Comparison of ENCODE assay signal across 31 mouse cellular contexts in the genomic region with DNA sequence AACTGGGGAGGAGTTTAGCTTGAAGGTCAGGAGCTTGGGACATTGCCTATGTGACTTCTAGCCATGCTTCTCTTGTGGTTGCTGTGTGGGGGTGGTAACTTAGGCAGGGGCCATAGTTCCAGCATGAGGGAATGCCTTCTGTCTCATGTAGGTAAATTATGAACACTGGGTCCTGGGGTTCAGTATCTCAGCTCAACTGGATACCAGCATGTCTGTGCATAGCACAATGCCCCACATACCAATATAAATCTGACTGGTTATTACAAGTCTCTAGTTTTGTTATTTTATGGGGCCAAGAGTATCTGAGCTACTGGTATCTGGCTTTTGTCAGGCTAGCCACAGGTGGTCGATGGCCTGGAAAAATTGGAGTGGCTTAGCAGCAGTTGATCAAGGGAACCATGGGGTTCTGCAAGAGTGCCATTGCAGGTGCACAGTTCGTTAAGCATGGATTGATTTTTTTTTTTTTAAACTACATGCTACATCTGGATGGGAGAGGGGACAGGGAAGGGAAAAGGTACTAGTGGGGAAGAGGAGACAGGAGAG. TPM values are rescaled to one million over a fixed set of nuclear protein-coding genes. Genes with fewer than 3 reads are reported as not detected.
A peak's percentile ranks its signal among the peaks of the same experiment; 100 is the strongest.
DNase-seq lines count a peak whose midpoint lies in the region; ATAC-seq and TF ChIP-seq lines count a peak whose summit lies in the region.
"Had no signal": no experiment of that assay in that cellular context is flagged by ENCODE, and none has a peak within 500 bp of the region (broad histone marks: within the 10 kb centered on the region; RNA-seq: fewer than 3 reads in every experiment).

No protein-coding gene starts in this region.

- H3K9me3 ChIP-seq in kidney, embryonic 15.5 days (replicated peaks), result no peaks in the 10 kb centered on the region
- H3K9me3 ChIP-seq: embryonic facial prominence, embryonic 13.5 days; forebrain, embryonic 12.5 days; forebrain, embryonic 15.5 days; G1E; heart, embryonic 15.5 days; hindbrain, embryonic 10.5 days; hindbrain, embryonic 13.5 days; intestine, embryonic 15.5 days had no signal

- H3K36me3 ChIP-seq in kidney, embryonic 15.5 days, result no peaks in the 10 kb centered on the region
- H3K36me3 ChIP-seq: embryonic facial prominence, embryonic 13.5 days; forebrain, embryonic 12.5 days; forebrain, embryonic 15.5 days; G1E; heart, embryonic 12.5 days; heart, embryonic 15.5 days; hindbrain, embryonic 10.5 days; hindbrain, embryonic 13.5 days; intestine, embryonic 15.5 days had no signal

- TF ChIP-seq POLR2A in cerebellum, adult 2 months (IDR thresholded peaks at IDR 0.05; ENCODE audit: borderline replicate concordance, insufficient read depth, low read length), result no peak

- peak; percentile 4 for DNase-seq in adrenal gland, postnatal 14 days
- no peak for DNase-seq in adrenal gland, adult (ENCODE audit: inconsistent age in 2 of 2, low spot score in 1 of 2)
- no peak for DNase-seq in kidney, adult 8-10 months
- peak; percentile 4 for DNase-seq in ES-CJ7 (ENCODE audit: low read depth, low spot score)
- DNase-seq in embryo, embryonic 10.5 days (ENCODE audit: low spot score), result peak; percentile 23
- no peak for DNase-seq in cerebellum, adult 2 months
- DNase-seq: adrenal gland, postnatal 10 days; cerebellum, adult 11 months; cerebellum, adult 8-10 months; cerebellum, postnatal 10 days; cerebellum, postnatal 36 days; gastrocnemius, postnatal 25 days; heart, adult 18-20 months; heart, postnatal 10 days; heart, postnatal 36 days had no signal

- H3K27me3 ChIP-seq in kidney, embryonic 15.5 days, result no peaks in the 10 kb centered on the region
- H3K27me3 ChIP-seq in cerebellum, adult 2 months (ENCODE audit: control insufficient read depth, insufficient read depth, low read length), result no peaks in the 10 kb centered on the region
- H3K27me3 ChIP-seq: embryonic facial prominence, embryonic 13.5 days; forebrain, embryonic 12.5 days; forebrain, embryonic 15.5 days; heart, embryonic 12.5 days; heart, embryonic 15.5 days; hindbrain, embryonic 13.5 days; intestine, embryonic 15.5 days; Patski had no signal

- TF ChIP-seq CTCF in cerebellum, adult 2 months (IDR thresholded peaks at IDR 0.05; ENCODE audit: borderline replicate concordance, insufficient read depth, low read depth, low read length), result no peak

- WGBS in kidney, embryonic 15.5 days, result 29% methylated on average over 2 of the region's 2 CpGs
- 40% methylated on average over 2 of the region's 2 CpGs for WGBS in cerebellum, adult 2 months

- H3K4me1 ChIP-seq in kidney, embryonic 15.5 days, result 0 out of 2 replicates have a peak, but pooled peaks cover 8% of the 10 kb centered on the region
- no peaks in the 10 kb centered on the region for H3K4me1 ChIP-seq in cerebellum, adult 2 months (ENCODE audit: control insufficient read depth, insufficient read depth, low read length)
- H3K4me1 ChIP-seq: embryonic facial prominence, embryonic 13.5 days; forebrain, embryonic 12.5 days; forebrain, embryonic 15.5 days; heart, embryonic 12.5 days; hindbrain, embryonic 13.5 days; intestine, embryonic 15.5 days had no signal

- H3K9ac ChIP-seq in kidney, embryonic 15.5 days, result no peak overlapping the region
- H3K9ac ChIP-seq: embryonic facial prominence, embryonic 13.5 days; forebrain, embryonic 12.5 days; forebrain, embryonic 15.5 days; heart, embryonic 12.5 days; heart, embryonic 15.5 days; hindbrain, embryonic 13.5 days; intestine, embryonic 15.5 days had no signal

- peak; percentile 54 for ATAC-seq in kidney, embryonic 15.5 days (replicated peaks; ENCODE audit: low FRiP score)
- no peak for ATAC-seq in megakaryocyte, adult 5-6 weeks (ENCODE audit: poor library complexity, severe bottlenecking)
- ATAC-seq: activated CD4-positive, CD25-positive, alpha-beta regulatory T cell, adult 4 months; forebrain, embryonic 15.5 days; hindbrain, embryonic 16.5 days; intestine, embryonic 15.5 days; Patski had no signal

- H3K27ac ChIP-seq in kidney, embryonic 15.5 days, result no peak overlapping the region
- no peak overlapping the region for H3K27ac ChIP-seq in cerebellum, adult 2 months (ENCODE audit: insufficient read depth, low read length)
- H3K27ac ChIP-seq: embryonic facial prominence, embryonic 13.5 days; forebrain, embryonic 12.5 days; forebrain, embryonic 15.5 days; heart, embryonic 15.5 days; hindbrain, embryonic 10.5 days; hindbrain, embryonic 13.5 days; intestine, embryonic 15.5 days had no signal

- H3K4me3 ChIP-seq in kidney, embryonic 15.5 days (replicated peaks), result no peak overlapping the region
- no peak overlapping the region for H3K4me3 ChIP-seq in cerebellum, adult 2 months (replicated peaks; ENCODE audit: insufficient read depth, low read depth, low read length)
- H3K4me3 ChIP-seq: embryonic facial prominence, embryonic 13.5 days; erythroblast, embryonic 14.5 days; forebrain, embryonic 12.5 days; forebrain, embryonic 15.5 days; heart, embryonic 12.5 days; heart, embryonic 15.5 days; hindbrain, embryonic 10.5 days; hindbrain, embryonic 13.5 days; intestine, embryonic 15.5 days had no signal

- H3K4me2 ChIP-seq in kidney, embryonic 15.5 days, result no peak overlapping the region
- H3K4me2 ChIP-seq: embryonic facial prominence, embryonic 13.5 days; forebrain, embryonic 12.5 days; forebrain, embryonic 15.5 days; heart, embryonic 12.5 days; heart, embryonic 15.5 days; hindbrain, embryonic 13.5 days; intestine, embryonic 15.5 days had no signal

RNA-seq across cellular contexts. Expression of gene Zfp157, which starts 43.4 kb away (rescaled TPM):
- total RNA-seq in adrenal gland, postnatal 14 days (2021), result 9.6 and 10.6 TPM in 2 replicates
- 38.1 TPM in 2 replicates for polyA plus RNA-seq in kidney, embryonic 15.5 days (2015; fragmentation: Nextera tagmentation; extraction: Ambion mirVana)
- 18.4 and 19.2 TPM in 2 replicates for polyA plus RNA-seq in cerebellum, adult 2 months (2012; rRNA removed)
- total RNA-seq in megakaryocyte, adult 5-6 weeks (2015), result 9.1 and 15.3 TPM in 2 replicates
- 10.8 and 11.1 TPM in 2 replicates for total RNA-seq in megakaryocyte, adult 5-6 weeks (2017)

RNA-seq across cellular contexts. Expression of gene Pvrig, which starts 56.1 kb away (rescaled TPM):
- 0.33 TPM in 1 of 2 replicates, not detected in the other for total RNA-seq in adrenal gland, postnatal 14 days (2021)
- 0.23 TPM in 1 of 2 replicates, not detected in the other for polyA plus RNA-seq in kidney, embryonic 15.5 days (2015; fragmentation: Nextera tagmentation; extraction: Ambion mirVana)
- 0.10 TPM in 1 of 2 replicates, not detected in the other for polyA plus RNA-seq in cerebellum, adult 2 months (2012; rRNA removed)
- total RNA-seq in megakaryocyte, adult 5-6 weeks (2015), result 0.50 TPM in 1 of 2 replicates, not detected in the other
- 0.11 TPM in 1 of 2 replicates, not detected in the other for total RNA-seq in megakaryocyte, adult 5-6 weeks (2017)
- total RNA-seq: G1E; gastrocnemius, adult 8-10 months; gastrocnemius, postnatal 25 days; heart, adult 18-20 months; heart, postnatal 10 days; heart, postnatal 36 days had no signal
- polyA plus RNA-seq: embryonic facial prominence, embryonic 13.5 days; erythroblast, embryonic 14.5 days; forebrain, embryonic 12.5 days; forebrain, embryonic 15.5 days; G1E; hindbrain, embryonic 13.5 days; hindbrain, embryonic 16.5 days; Patski had no signal

Comparison
In these comparisons a context has a peak if more than half of its experiments do, and no peak if none do; other contexts are left out.
1. DNase-seq: peak in adrenal gland, postnatal 14 days (single experiment), ES-CJ7 (single experiment) and embryo, embryonic 10.5 days (single experiment); none in adrenal gland, adult (0 of 2), kidney, adult 8-10 months (0 of 2) and cerebellum, adult 2 months (0 of 2).